Mouse (Mus musculus): ENCODE measurements around the gene Gpr34. TPM values are rescaled to one million over a fixed set of nuclear protein-coding genes. Genes with fewer than 3 reads are reported as not detected.

Gpr34 gene
- total RNA-seq, 2 experiments from 2014 or later: 8.7 to 11.7 TPM

- no peak for TF ChIP-seq CTCF (conservative IDR thresholded peaks at IDR 0.05)
- no peak overlapping the region for H3K27ac ChIP-seq
- DNase-seq (ENCODE audit: low spot score in 2 of 2): no peak
- no peak overlapping the region for H3K4me3 ChIP-seq
Observed at GRCm38 (mm10) chrX:13651889-13652288, 20.0 kb downstream of the Gpr34 start.

- no peak overlapping the region for H3K4me3 ChIP-seq
- DNase-seq (ENCODE audit: low spot score in 2 of 2): no peak
- no peak overlapping the region for H3K27ac ChIP-seq
- no peak for TF ChIP-seq CTCF (conservative IDR thresholded peaks at IDR 0.05)
Observed at GRCm38 (mm10) chrX:13652291-13652690, 20.4 kb downstream of the Gpr34 start.

DNA sequence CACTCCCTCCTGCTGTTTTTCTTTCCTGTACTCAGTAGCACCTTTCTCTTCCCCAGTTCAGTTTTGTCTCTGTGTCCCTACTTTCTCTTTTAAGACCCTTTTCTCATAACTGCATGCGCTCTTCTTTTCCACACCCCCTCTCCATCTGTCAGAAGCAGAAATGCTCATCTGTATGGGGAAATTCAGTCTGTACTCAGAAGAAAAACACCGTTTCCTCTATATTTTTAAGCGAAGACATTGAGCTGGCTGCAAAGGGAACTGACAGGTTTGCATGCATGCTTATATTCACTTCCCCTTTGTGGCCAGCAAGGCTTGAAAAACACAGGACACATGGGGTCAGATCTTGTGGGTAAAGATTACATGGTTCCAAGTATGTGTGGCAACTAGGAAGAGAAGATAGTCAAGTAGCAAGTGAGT, 23.1 kb downstream of the Gpr34 start:
- no peak for TF ChIP-seq CTCF (conservative IDR thresholded peaks at IDR 0.05)
- Histone ChIP-seq H3K4me3 (no peak overlapping the region), H3K27ac (peak overlapping the region; percentile 76)
- peak in 1 of 2 experiments; percentile 11 for DNase-seq (ENCODE audit: low spot score in 2 of 2)

DNA sequence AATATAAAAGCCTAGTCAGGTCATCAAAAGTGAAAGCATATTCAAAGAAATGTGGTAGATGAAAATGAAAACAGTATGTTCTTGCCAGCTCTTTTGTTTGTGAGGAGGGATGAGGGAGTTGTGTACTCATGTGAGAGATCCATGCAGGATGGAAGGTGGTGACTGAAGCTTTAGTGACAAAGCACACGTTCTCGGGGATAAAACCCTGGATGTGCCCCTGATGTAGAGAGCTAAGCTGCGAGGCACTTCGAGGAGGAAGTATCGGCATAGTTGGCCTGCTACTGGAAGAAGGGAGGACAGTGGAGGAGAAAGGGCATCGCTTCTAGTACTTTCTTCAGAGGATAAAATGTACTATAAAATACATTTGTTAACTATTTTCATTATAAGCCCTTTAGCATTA, 24.0 kb downstream of the Gpr34 start:
- TF ChIP-seq CTCF (conservative IDR thresholded peaks at IDR 0.05): no peak
- H3K27ac ChIP-seq: peak overlapping the region; percentile 76

DNA sequence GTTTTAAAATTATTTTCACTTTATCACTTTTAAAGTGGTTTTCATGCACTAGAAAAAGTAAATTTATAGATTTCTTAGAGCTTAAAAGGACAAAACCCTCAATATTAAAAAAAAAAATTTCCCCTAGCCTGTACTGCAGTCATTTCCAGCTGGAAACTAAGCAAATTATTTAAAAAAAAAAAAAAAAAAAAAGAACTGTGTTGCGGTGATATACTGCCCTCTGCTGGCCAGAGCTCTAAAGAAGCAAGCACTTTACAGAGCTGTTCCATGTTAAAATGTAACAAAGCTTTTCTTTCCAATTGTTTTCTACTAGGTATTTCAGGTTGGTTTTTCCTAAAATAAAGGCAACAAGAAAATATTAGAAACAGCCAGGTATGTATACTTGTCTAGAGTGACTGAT, 24.8 kb downstream of the Gpr34 start:
- peak overlapping the region; percentile 76 for H3K27ac ChIP-seq
- peak in 1 of 2 experiments; percentile 33 for DNase-seq (ENCODE audit: low spot score in 2 of 2)
- no peak overlapping the region for H3K4me3 ChIP-seq
- peak; percentile 84 for TF ChIP-seq CTCF (conservative IDR thresholded peaks at IDR 0.05)

More for the DNA sequence above, 24.0 kb downstream of the Gpr34 start:
- DNase-seq (ENCODE audit: low spot score in 2 of 2): no peak
- no peak overlapping the region for H3K4me3 ChIP-seq

DNA sequence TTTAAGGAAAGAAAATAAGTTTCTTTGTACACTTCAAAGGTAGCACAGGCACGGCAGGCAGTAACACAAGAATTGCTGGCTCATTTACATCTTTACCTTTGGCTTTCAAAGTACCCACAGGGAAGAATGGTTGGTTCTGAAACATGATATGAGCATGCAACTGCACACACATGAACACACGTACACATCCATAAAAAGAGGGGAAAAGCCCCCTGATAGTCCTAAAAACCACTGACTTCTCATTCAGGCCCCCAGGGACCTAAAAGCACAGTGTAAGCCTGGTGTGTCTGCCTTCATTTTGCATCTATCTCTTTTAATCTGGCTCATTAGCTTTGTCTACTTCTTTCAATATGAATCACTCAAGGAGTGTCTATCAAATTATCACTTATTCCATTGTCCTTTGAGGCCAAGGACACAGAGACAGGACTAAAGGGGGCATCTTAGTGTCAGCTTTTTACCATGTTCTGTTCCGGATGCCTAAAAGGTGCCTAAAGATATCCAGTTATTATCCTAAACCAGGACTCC, 26.8 kb downstream of the Gpr34 start:
- no peak overlapping the region for H3K4me3 ChIP-seq
- DNase-seq (ENCODE audit: low spot score in 2 of 2): no peak
- no peak overlapping the region for H3K27ac ChIP-seq
- no peak for TF ChIP-seq CTCF (conservative IDR thresholded peaks at IDR 0.05)

DNA sequence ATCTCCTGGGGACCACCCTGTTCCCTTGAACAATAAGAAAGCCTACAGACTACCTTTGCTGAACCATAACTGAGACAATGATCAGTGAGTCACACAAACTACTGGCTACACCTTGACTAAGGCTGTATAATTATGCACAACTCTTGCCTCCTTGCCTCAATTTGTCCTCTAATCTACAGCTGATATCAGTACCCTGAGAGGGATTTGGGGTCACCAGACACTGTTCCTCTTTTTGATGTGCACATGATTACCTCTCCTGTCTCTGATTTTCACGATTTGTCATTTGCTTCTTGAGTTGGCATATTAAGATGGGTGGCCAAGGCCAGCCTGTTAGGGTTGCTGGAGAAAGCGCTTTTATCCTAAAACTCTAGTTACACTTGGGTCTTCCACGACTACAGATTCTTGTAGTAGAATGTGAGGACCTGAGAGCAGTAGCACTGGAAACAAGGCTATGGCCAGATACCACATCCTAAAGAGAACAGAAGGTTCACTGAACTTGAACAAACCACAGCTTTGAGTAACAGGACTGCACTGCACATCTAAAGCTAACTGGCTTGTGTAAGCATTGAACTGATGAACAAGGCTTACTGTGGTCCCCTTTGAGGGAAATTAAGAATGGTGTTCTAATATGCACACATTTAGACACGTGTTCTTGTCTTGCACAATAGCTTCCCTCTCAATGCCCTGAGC, 27.5 kb downstream of the Gpr34 start:
- no peak overlapping the region for H3K4me3 ChIP-seq
- TF ChIP-seq CTCF (conservative IDR thresholded peaks at IDR 0.05): no peak
- no peak overlapping the region for H3K27ac ChIP-seq
- no peak for DNase-seq (ENCODE audit: low spot score in 2 of 2)

GRCm38 (mm10) chrX:13661063-13661462, 29.2 kb downstream of the Gpr34 start, which contains the start of gene Gpr82:
Gene Gpr82, plus strand, starts transcription at chrX:13661363.
- no peak within 1 kb of the TSS for H3K27ac ChIP-seq
- no peak for DNase-seq (ENCODE audit: low spot score in 2 of 2)
- no peak within 1 kb of the TSS for H3K4me3 ChIP-seq
- TF ChIP-seq CTCF (conservative IDR thresholded peaks at IDR 0.05): no peak

- Histone ChIP-seq H3K4me3 (no peak overlapping the region), H3K27ac (no peak overlapping the region)
- no peak for TF ChIP-seq CTCF (conservative IDR thresholded peaks at IDR 0.05)
- no peak for DNase-seq (ENCODE audit: low spot score in 2 of 2)
Observed at GRCm38 (mm10) chrX:13668867-13669266, 37.0 kb downstream of the Gpr34 start.

DNA sequence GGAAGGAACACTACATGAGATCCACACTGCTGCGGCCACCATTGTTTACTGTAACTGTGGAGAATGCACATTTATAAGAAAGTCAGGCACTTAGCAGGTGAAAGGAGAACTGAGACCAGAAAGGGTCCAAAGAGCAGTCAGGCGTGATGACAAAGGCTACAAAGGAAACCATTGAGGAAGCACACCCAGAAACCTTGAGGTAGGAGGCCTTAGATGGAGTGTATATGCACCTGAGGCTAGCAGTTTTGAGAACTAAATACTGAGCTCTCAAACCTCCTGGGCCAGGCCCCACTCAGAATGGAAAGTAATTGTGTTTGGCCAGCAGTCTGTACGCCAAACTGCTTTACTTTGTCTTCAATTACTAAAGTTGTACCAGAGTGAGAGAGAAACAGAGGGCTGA, 38.5 kb downstream of the Gpr34 start:
- Histone ChIP-seq H3K4me3 (no peak overlapping the region), H3K27ac (no peak overlapping the region)
- DNase-seq (ENCODE audit: low spot score in 2 of 2): no peak
- no peak for TF ChIP-seq CTCF (conservative IDR thresholded peaks at IDR 0.05)

GRCm38 (mm10) chrX:13673001-13673400, 41.1 kb downstream of the Gpr34 start:
- no peak overlapping the region for H3K27ac ChIP-seq
- no peak for DNase-seq (ENCODE audit: low spot score in 2 of 2)
- H3K4me3 ChIP-seq: no peak overlapping the region
- TF ChIP-seq CTCF (conservative IDR thresholded peaks at IDR 0.05): no peak

GRCm38 (mm10) chrX:13681748-13682147, 49.9 kb downstream of the Gpr34 start:
- DNase-seq (ENCODE audit: low spot score in 2 of 2): no peak
- Histone ChIP-seq H3K4me3 (no peak overlapping the region), H3K27ac (no peak overlapping the region)
- no peak for TF ChIP-seq CTCF (conservative IDR thresholded peaks at IDR 0.05)

DNA sequence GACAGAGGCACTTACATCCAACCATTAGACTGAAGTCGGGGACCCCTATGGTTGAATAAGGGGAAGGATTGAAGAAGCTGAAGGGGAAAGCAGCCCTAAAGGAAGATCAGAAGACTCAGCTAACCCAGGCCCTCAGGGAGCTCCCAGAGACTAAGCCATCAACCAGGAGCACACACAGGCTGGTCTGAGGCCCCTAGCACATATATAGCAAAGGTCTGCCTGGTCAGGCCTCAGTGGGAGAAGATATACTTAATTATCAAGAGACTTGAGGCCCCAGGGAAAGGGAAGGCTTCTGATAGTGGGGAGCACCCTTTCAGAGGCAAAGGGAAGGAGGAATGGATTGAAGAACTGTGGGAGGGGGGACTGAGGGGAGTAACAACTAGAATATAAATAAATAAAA, 54.7 kb downstream of the Gpr34 start:
- Histone ChIP-seq H3K27ac (no peak overlapping the region), H3K4me3 (no peak overlapping the region)
- no peak for DNase-seq (ENCODE audit: low spot score in 2 of 2)
- no peak for TF ChIP-seq CTCF (conservative IDR thresholded peaks at IDR 0.05)

DNA sequence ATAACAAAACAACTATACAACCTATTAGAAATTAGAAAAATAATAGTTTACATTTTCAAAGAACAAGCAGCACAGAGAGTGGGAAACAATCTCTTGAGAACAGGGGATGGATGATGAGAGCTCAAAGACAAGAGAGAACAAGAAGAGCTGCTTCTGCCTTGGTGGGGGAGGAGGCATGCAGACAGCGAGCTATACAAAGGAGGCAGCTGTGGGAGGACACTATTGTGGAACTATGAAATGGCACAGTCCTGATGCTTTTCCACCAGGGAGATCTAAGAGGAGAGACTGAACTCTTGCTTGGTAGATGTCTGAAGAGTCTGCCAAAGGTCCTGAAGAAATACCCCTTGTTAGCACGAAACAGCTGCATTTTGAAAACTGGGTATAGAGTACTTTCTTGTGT, 56.5 kb downstream of the Gpr34 start:
- Histone ChIP-seq H3K4me3 (no peak overlapping the region), H3K27ac (peak overlapping the region; percentile 61)
- no peak for DNase-seq (ENCODE audit: low spot score in 2 of 2)
- no peak for TF ChIP-seq CTCF (conservative IDR thresholded peaks at IDR 0.05)

Small RNAs within 50 kb of the gene (microRNA-seq; reads per million reads assigned to microRNA genes)
- gene Gm25246: 0 reads per million in 2 experiments

Other genes starting within 250 kb of the Gpr34 start
- 1 to 10 TPM in 1 of 2 experiments, under 1 TPM in 1; 0.59 to 1.1 TPM for gene Nyx, start 166.0 kb upstream of the Gpr34 start, total RNA-seq (2021)
- under 1 TPM in 1 of 2 experiments, not detected in 1; 0.15 TPM for gene Gpr82, start 29.3 kb downstream of the Gpr34 start, total RNA-seq (2021)
- gene Cask, start 219.3 kb downstream of the Gpr34 start, total RNA-seq (2021): 10 to 100 TPM; 78.2 to 80.6 TPM